Mouse (Mus musculus) liver, adult 2 months (tissue): ENCODE measurements around the gene Map3k7cl. TPM values are rescaled to one million over a fixed set of nuclear protein-coding genes. Genes with fewer than 3 reads are reported as not detected.

Source experiments
- DNase-seq: peaks from one replicate; pipeline ENCODE4 v3.0.0-alpha.2; 2011; ENCODE audit warnings: low read depth, low spot score; ENCODE audit errors: extremely low read depth
- H3K27ac ChIP-seq: fragments of 200-500 bp; replicated peaks from 2 replicates; pipeline ENCODE4 v1.5.1; 2012; ENCODE audit warnings: low read depth, mild to moderate bottlenecking, control low read depth, inconsistent platforms, low read length; ENCODE audit not compliant: insufficient read depth
- H3K27me3 ChIP-seq: fragments of 200-500 bp; 2 replicates; pipeline ENCODE4 v1.6.1; 2012; ENCODE audit warnings: mild to moderate bottlenecking, moderate library complexity, low read length, inconsistent platforms; ENCODE audit not compliant: control insufficient read depth, insufficient read depth
- H3K36me3 ChIP-seq: fragments of 200-500 bp; 2 replicates; pipeline ENCODE4 v1.6.1; 2012; ENCODE audit warnings: low read length, inconsistent platforms; ENCODE audit not compliant: control insufficient read depth, insufficient read depth
- H3K4me1 ChIP-seq: fragments of 200-500 bp; 2 replicates; pipeline ENCODE4 v1.6.1; 2011; ENCODE audit warnings: low read length; ENCODE audit not compliant: control insufficient read depth, insufficient read depth
- H3K4me3 ChIP-seq: fragments of 200-500 bp; 2 replicates; pipeline ENCODE4 v1.5.1; 2011; ENCODE audit warnings: low read depth, mild to moderate bottlenecking, control low read depth, low read length, moderate library complexity; ENCODE audit not compliant: insufficient read depth
- H3K79me2 ChIP-seq: fragments of 200-500 bp; 2 replicates; pipeline ENCODE4 v1.6.1; 2012; ENCODE audit warnings: inconsistent platforms, mild to moderate bottlenecking, low read length, moderate library complexity; ENCODE audit not compliant: control insufficient read depth, insufficient read depth
- H3K9ac ChIP-seq: fragments of 200-500 bp; 2 replicates; pipeline ENCODE4 v1.6.1; 2012; ENCODE audit warnings: low read depth, mild to moderate bottlenecking, control low read depth, inconsistent platforms, low read length
- CTCF ChIP-seq: fragments of 200-500 bp; IDR thresholded peaks from 2 replicates; pipeline ENCODE4 v1.5.1; 2011; ENCODE audit warnings: low read depth, low read length, control low read depth
- POLR2A ChIP-seq: fragments of 200-500 bp; IDR thresholded peaks from 2 replicates; pipeline ENCODE4 v1.6.1; 2011; ENCODE audit warnings: low read length, control low read depth; ENCODE audit not compliant: insufficient read depth; ENCODE audit errors: extremely low read depth
- WGBS: fragments of 180-500 bp; shearing (Covaris S2); methylation state at CpG from one replicate; pipeline ENCODE4 v1.1.7; 2018; 5-methylcytosine and 5-hydroxymethylcytosine counted together
- polyA plus RNA-seq: library from polyadenylated mRNA; depleted of rRNA; stranded (reverse); fragments of >200 nt; gene quantifications from 2 replicates; pipeline ENCODE4 v1.2.3, GENCODE M21; 2012; rRNA removed
- total RNA-seq: library from RNA; depleted of rRNA; stranded (reverse); fragments of >200 nt; gene quantifications from 2 replicates; pipeline ENCODE4 v1.2.3, GENCODE M21; 2014; rRNA removed

The Map3k7cl gene
- total and polyA plus RNA-seq, 2 experiments = not detected

DNA sequence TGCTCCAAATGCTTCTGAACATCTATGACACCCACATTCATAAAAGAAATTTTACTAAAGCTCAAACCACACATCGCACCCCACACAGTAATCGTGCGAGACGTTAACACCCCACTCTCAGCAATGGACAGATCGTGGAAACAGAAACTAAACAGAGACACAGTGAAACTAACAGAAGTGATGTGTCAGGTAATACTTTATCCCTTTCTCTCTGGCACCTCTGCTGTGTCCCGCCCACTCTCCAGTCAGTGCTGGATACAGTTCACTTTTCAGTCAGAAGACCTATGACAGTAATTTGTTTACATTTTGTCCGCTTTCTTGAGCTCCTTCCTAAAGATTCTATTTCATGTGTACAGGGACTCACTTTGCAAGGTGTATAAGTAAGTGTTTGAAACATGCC lies 89.1 kb downstream of the Map3k7cl start:
- WGBS = 93% methylated on average over 7 of the region's 7 CpGs
- Histone ChIP-seq H3K36me3 (no peaks in the 10 kb centered on the region), H3K79me2 (no peaks in the 10 kb centered on the region; the same call in 1 of the 2 replicates), H3K27me3 (no peaks in the 10 kb centered on the region), H3K9ac (no peak overlapping the region), H3K4me3 (no peak overlapping the region), H3K4me1 (no peaks in the 10 kb centered on the region), H3K27ac (no peak overlapping the region)
- no peak for TF ChIP-seq CTCF
- no peak for TF ChIP-seq POLR2A
- DNase-seq = no peak

DNA sequence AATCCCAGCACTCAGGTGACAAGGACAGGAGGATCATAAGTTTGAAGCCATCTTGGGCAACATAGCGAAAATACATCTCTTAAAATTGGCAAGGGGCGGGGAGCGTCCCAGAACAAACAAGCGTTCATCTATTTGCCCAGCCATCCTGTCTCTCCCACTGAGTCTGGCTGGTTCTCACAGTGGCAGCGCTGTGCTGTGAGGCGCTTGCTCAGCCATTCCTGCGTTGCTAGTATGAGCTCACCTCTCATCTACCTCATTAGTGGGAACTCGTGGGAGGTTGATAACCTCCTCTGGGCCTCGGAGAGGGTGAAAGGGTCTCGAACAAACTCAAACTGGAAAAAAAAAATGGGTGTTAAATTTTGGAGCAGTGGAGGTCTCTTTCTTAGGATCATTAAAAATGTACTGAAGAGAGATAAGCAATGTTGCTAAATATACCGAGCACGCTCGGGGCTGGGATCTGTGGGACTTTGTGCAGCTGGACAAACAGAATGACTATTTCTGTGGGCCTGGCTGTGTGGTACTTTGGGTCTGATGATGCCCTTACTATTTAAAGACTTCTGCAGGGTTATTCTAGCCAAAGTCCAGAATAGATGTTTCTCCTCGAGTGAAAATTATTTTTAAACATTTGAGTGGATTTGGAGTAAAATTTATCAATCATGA lies 91.1 kb downstream of the Map3k7cl start:
- Histone ChIP-seq H3K9ac (no peak overlapping the region), H3K79me2 (no peaks in the 10 kb centered on the region; the same call in 1 of the 2 replicates), H3K36me3 (no peaks in the 10 kb centered on the region), H3K4me3 (no peak overlapping the region), H3K27me3 (no peaks in the 10 kb centered on the region), H3K27ac (no peak overlapping the region), H3K4me1 (no peaks in the 10 kb centered on the region)
- TF ChIP-seq CTCF (no peak), POLR2A (no peak)
- DNase-seq = no peak
- WGBS = 49% methylated on average over 14 of the region's 14 CpGs

Other genes starting within 250 kb of the Map3k7cl start
- gene N6amt1, start 199.1 kb upstream of the Map3k7cl start, total RNA-seq = 7.9 and 9.1 TPM in 2 replicates
- gene N6amt1, start 199.1 kb upstream of the Map3k7cl start, polyA plus RNA-seq = 4.0 and 4.9 TPM in 2 replicates
- gene Ltn1, start 120.7 kb upstream of the Map3k7cl start, total RNA-seq = 18.9 TPM in 2 replicates
- gene Ltn1, start 120.7 kb upstream of the Map3k7cl start, polyA plus RNA-seq = 2.9 and 3.0 TPM in 2 replicates
- 7.7 and 9.5 TPM in 2 replicates for gene Rwdd2b, start 112.8 kb upstream of the Map3k7cl start, total RNA-seq
- gene Rwdd2b, start 112.8 kb upstream of the Map3k7cl start, polyA plus RNA-seq = 5.0 and 5.1 TPM in 2 replicates
- gene Usp16, start 98.6 kb upstream of the Map3k7cl start, total RNA-seq = 40.6 and 47.7 TPM in 2 replicates
- 9.0 and 9.7 TPM in 2 replicates for gene Usp16, start 98.6 kb upstream of the Map3k7cl start, polyA plus RNA-seq
- 106 and 121 TPM in 2 replicates for gene Cct8, start 57.5 kb upstream of the Map3k7cl start, total RNA-seq
- gene Cct8, start 57.5 kb upstream of the Map3k7cl start, polyA plus RNA-seq = 22.5 and 24.9 TPM in 2 replicates
- 28.9 and 34.8 TPM in 2 replicates for gene Bach1, start 145.6 kb downstream of the Map3k7cl start, total RNA-seq
- gene Bach1, start 145.6 kb downstream of the Map3k7cl start, polyA plus RNA-seq = 6.3 and 8.2 TPM in 2 replicates